Mouse (Mus musculus) liver, embryonic 14.5 days (tissue): ENCODE results near the gene St3gal4.

Experiments used
- CTCF ChIP-seq: IDR thresholded peaks from 2 replicates; pipeline ENCODE4 v1.5.1; 2016; ENCODE audit warnings: antibody characterized with exemption, low read depth, control low read depth
- EP300 ChIP-seq: IDR thresholded peaks from 2 replicates; pipeline ENCODE4 v1.6.1; 2016; ENCODE audit warnings: antibody characterized with exemption, low read depth

- no peak for TF ChIP-seq CTCF
- TF ChIP-seq EP300, result peak; percentile 75
Observed at GRCm38 (mm10) chr9:35110051-35110450, 9.0 kb downstream of the St3gal4 start.
